ENCODE assay signal across 14 mouse cellular contexts in genomic region chr1:69165202-69165601, GRCm38 (mm10). TPM values are rescaled to one million over a fixed set of nuclear protein-coding genes. Genes with fewer than 3 reads are reported as not detected.
A peak's percentile ranks its signal among the peaks of the same experiment; 100 is the strongest.
DNase-seq lines count a peak whose midpoint lies in the region; ATAC-seq and TF ChIP-seq lines count a peak whose summit lies in the region.
"Had no signal": no experiment of that assay in that cellular context is flagged by ENCODE, and none has a peak within 500 bp of the region (broad histone marks: within the 10 kb centered on the region; RNA-seq: fewer than 3 reads in every experiment).

No protein-coding gene starts in this region.

- no peaks in the 10 kb centered on the region for H3K9me3 ChIP-seq in ES-E14 (ENCODE audit: control insufficient read depth, insufficient read depth, low read depth, low read length)
- H3K9me3 ChIP-seq: midbrain, embryonic 10.5 days had no signal

- DNase-seq in CD4-positive, CD25-positive, alpha-beta regulatory T cell, adult 2 months (ENCODE audit: low read depth, low spot score) = peak; percentile 38
- no peak for DNase-seq in layer of hippocampus, adult 2 months (ENCODE audit: low spot score in 2 of 2)
- DNase-seq in layer of hippocampus, postnatal 10 days (ENCODE audit: low spot score in 2 of 2) = no peak
- DNase-seq in ES-E14 (ENCODE audit: low read depth, low spot score) = peak; percentile 7
- peak; percentile 23 for DNase-seq in fat pad, adult 2 months (ENCODE audit: extremely low read depth, low read depth, low spot score)
- DNase-seq in right cerebral cortex, postnatal 4 days = no peak
- DNase-seq in right cerebral cortex, postnatal 25 days = no peak
- DNase-seq: adrenal gland, adult 8-10 months; cerebellum, adult 9-11 months; kidney, postnatal 4 days had no signal

- H3K4me1 ChIP-seq in ES-E14 (ENCODE audit: control insufficient read depth in 2 of 2, insufficient read depth in 2 of 2, low read length in 2 of 2, poor library complexity in 1 of 2) = no peaks in the 10 kb centered on the region
- H3K4me1 ChIP-seq: midbrain, embryonic 10.5 days had no signal

- no peak for ATAC-seq in CD4-positive, CD25-positive, alpha-beta regulatory T cell, adult 4 months
- ATAC-seq: forebrain, embryonic 16.5 days had no signal

- no peaks in the 10 kb centered on the region for H3K36me3 ChIP-seq in ES-E14 (ENCODE audit: control insufficient read depth, insufficient read depth, low read length, poor library complexity, severe bottlenecking)
- H3K36me3 ChIP-seq: midbrain, embryonic 10.5 days had no signal

- TF ChIP-seq CTCF in layer of hippocampus, adult 2 months (conservative IDR thresholded peaks at IDR 0.05) = peak; percentile 78

- no peak overlapping the region for H3K9ac ChIP-seq in ES-E14 (ENCODE audit: insufficient read depth, low read depth, low read length, poor library complexity, severe bottlenecking)

- no peak overlapping the region for H3K4me3 ChIP-seq in layer of hippocampus, adult 2 months
- no peak overlapping the region for H3K4me3 ChIP-seq in ES-E14 (ENCODE audit: insufficient read depth in 1 of 2, low read depth in 1 of 2, low read length in 2 of 2, poor library complexity in 1 of 2, severe bottlenecking in 1 of 2)
- H3K4me3 ChIP-seq: midbrain, embryonic 10.5 days had no signal

- H3K27ac ChIP-seq in layer of hippocampus, adult 2 months = no peak overlapping the region
- no peak overlapping the region for H3K27ac ChIP-seq in ES-E14 (ENCODE audit: insufficient read depth, low read depth, low read length, poor library complexity, severe bottlenecking)
- H3K27ac ChIP-seq: midbrain, embryonic 10.5 days had no signal

- in situ Hi-C loops in ES-E14 (cut with MboI; ENCODE audit: low sequenced_read_pairs in 2 of 2, unreplicated experiment in 2 of 2) = no loop called here

TF ChIP-seq in ES-E14, 5 proteins besides CTCF, POLR2A, EP300 and RAD21:
- no peak for TF ChIP-seq CHD2 (IDR thresholded peaks at IDR 0.05; ENCODE audit: low read depth, low read length)
- TF ChIP-seq ZNF384 (IDR thresholded peaks at IDR 0.05; ENCODE audit: low read depth, low read length) = no peak
- TF ChIP-seq MAFK (IDR thresholded peaks at IDR 0.05; ENCODE audit: insufficient read depth, low read depth, low read length) = no peak
- no peak for TF ChIP-seq ZC3H11A (IDR thresholded peaks at IDR 0.05; ENCODE audit: borderline replicate concordance, low read depth, low read length)
- TF ChIP-seq HCFC1 (IDR thresholded peaks at IDR 0.05; ENCODE audit: borderline replicate concordance, insufficient read depth, low read length) = no peak

RNA-seq across cellular contexts. Expression of gene Erbb4, which starts 57.3 kb away (rescaled TPM):
- polyA plus RNA-seq in CD4-positive, CD25-positive, alpha-beta regulatory T cell, adult 4 months (2017; shearing (Covaris generic)) = not detected
- total RNA-seq in layer of hippocampus, adult 2 months (2021) = 10 to 100 TPM; 46.2 to 48.6 TPM
- total RNA-seq in layer of hippocampus, postnatal 10 days (2021) = 10 to 100 TPM; 41.0 to 42.0 TPM
- total RNA-seq in ES-E14 (2012; rRNA removed) = under 0.01 TPM in 1 of 2 replicates, not detected in the other
- total RNA-seq: neutrophil, adult 5-6 weeks had no signal

Comparison
In these comparisons a context has a peak if more than half of its experiments do, and no peak if none do; other contexts are left out.
1. DNase-seq: peak in CD4-positive, CD25-positive, alpha-beta regulatory T cell, adult 2 months (single experiment), ES-E14 (single experiment) and fat pad, adult 2 months (single experiment); none in layer of hippocampus, adult 2 months (0 of 2), layer of hippocampus, postnatal 10 days (0 of 2), right cerebral cortex, postnatal 4 days (single experiment) and right cerebral cortex, postnatal 25 days (single experiment).
2. RNA of gene Erbb4, which starts 57.3 kb away (total RNA-seq): 46.2 to 48.6 TPM in layer of hippocampus, adult 2 months and 41.0 to 42.0 TPM in layer of hippocampus, postnatal 10 days; under 0.01 TPM in ES-E14; every median in the first group is over 10 times any median in the second.